Mouse (Mus musculus) kidney, adult 8-10 months (tissue): ENCODE measurements at regions not wholly inside any gene's neighbourhood (a gene's known extent, or its start where the extent isn't known, plus 50 kb on each side); places are given as distances from the start of the nearest gene placed in this dataset.

Experiments
- DNase-seq, 2 experiments: peaks; one replicate each; pipeline ENCODE4 v3.0.0; 2022

DNA sequence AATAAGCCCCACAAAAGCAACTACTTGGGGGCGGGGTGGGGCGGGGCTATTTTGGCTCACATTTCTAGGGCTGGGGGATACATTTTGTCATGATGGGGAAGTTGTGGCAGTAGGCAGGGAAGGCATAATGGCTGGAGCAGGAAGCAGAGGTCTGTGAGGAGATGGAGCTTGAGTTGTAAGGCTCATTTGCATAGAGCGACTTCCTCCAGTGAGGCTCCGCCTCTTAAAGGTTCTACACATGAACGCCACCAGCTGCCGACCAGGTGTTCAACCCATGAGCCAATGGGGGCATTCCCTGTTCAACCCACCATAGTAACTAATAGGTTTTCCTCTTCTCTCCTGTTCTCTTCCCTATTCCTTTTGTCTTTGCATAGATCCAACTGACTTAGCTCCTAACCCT lies 302.1 kb upstream of the 4931429L15Rik start:
- DNase-seq: no peak

- DNase-seq: no peak
Observed at GRCm38 (mm10) chr9:46610101-46611005, 290.6 kb upstream of the 4931429L15Rik start.

- DNase-seq: no peak
Observed at GRCm38 (mm10) chr9:46608695-46609094, 288.9 kb upstream of the 4931429L15Rik start.

- no peak for DNase-seq
Observed at GRCm38 (mm10) chr9:46600803-46601202, 281.0 kb upstream of the 4931429L15Rik start.

DNA sequence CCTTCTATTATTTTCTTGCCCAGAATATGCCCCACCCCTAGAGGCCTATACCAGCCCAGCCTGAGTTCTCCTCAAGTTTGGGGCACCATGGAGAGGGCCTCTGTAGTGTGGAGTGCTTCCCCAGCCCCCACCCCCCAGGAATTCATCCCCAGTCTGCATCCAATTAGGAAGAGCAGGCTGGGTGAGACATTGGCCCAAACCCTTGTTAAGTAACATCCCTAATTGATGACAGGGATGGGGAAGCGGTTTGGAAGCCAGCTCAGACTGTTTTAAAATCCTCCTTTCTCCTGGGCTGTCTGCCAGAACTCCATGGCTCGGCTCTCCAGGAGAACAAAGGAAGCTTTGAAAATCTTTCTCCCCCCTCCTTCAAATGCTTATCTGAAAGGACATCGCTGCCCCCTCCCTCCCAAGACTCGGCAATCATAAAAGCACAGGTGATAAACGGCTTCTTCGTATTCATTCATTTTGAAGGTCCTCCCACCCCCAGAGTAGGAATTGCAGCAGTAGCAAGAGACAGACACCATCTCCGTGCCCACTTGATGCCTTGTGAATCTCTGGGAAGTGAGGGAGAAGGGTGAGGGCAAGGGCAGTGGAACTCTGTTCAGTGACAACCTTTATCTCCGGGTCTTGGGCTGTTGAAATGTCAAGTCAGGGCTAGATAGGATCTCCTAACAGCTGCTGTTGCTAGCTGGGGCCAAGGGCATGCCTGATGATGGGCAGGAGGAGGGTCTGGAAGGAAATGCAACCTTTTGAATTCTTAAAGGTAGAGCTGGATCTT lies 280.3 kb upstream of the 4931429L15Rik start:
- no peak for DNase-seq

- DNase-seq: no peak
Observed at GRCm38 (mm10) chr9:46598518-46598917, 278.7 kb upstream of the 4931429L15Rik start.

DNA sequence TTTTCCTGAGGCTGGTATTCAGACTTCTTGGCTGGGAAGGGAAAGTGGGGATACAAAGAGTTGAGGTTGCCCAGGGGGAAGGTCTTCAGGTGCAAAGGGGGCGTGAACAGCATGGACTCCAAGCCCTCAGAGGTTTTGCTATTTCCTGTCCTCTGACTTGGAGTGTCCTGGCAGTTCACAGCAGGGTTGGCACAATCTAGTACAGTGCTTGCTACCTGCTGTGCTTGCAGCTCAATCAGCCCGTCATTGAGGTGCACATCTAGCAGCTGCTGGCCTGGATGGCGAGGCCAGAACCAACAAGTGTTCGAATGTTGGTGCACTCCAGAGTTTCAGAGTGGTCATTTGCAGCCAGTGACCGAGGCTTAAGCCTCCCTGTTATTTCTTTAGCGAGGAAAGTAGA lies 273.7 kb upstream of the 4931429L15Rik start:
- no peak for DNase-seq

GRCm38 (mm10) chr9:46592908-46593307 lies 273.1 kb upstream of the 4931429L15Rik start:
- no peak for DNase-seq

GRCm38 (mm10) chr9:46586818-46587217 lies 267.0 kb upstream of the 4931429L15Rik start:
- no peak for DNase-seq

DNA sequence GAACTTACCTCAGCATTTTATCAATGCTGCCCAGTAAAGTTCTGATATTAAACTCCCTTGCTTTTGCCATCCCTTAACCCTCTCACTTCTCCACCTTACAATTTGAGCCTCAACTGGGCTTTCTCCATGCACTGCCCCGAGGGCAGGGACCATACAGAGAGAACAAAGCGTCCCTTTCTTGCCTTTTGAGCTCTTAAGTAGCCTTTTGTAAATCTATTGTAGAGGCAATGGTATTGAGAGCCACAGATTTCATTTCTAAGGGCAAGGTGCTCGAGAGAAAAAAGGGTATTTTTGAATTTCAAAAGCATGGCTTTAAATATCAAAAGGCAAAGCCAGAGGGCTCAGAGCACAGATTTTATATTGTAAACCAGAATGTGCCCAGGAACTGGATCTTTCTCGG lies 262.1 kb upstream of the 4931429L15Rik start:
- no peak for DNase-seq

DNA sequence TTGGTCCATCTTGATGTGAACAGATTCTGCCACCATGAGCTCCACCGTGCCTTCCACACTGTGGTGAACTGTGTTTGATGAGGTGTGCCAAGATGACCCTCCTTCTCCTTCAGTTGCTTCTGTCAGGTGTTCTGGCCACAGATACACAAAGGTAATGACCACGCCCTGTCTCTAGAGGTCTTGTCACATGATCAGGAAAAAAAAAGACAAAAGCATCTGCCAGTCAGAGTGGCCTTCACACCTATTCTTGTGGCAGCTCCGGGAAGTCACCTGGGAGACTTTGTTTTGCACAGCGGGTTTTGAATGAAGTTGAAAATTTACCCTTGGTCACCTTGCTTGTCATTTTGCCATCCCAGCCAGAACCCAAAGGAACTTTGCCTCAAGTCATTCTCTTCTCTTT lies 242.5 kb upstream of the 4931429L15Rik start:
- no peak for DNase-seq

DNA sequence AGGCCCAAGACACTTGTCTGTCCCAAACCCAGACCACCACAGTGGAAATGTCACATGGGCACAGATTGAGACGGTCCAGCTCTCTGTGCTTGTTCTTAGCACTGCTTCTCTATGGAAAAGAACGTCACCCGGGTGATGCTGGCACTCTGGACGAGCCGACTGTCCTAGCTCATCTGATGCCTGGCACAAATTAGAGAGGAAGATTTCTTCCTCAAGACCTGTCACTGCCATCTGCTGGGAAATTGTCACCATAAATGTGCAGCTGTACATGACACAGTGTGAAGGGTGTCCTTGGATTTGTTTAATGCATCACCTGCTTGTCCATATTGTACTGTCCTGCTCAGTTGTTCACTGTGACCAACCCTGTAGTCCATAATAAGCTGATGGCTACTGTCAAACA lies 238.7 kb upstream of the 4931429L15Rik start:
- no peak for DNase-seq

DNA sequence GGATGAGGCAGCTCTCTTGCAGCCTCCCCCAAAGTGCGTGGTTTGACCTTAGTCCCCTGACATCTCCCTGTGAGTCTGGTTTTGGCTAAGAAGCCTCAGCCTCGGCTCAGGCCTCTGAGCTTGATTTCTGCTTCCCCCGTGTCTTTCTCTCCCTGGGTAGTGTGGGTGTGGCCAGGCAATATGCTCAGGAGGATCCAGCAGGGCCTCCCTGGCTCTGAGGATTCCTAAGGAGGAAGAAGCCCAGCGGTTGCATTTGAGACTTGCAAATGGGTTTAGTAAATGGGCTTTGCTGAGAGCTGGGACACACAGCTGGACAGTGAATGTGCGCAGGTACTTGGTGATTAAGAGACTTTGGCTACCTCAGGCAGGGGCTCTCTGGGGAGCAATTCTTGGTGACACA lies 238.0 kb upstream of the 4931429L15Rik start:
- no peak for DNase-seq

DNA sequence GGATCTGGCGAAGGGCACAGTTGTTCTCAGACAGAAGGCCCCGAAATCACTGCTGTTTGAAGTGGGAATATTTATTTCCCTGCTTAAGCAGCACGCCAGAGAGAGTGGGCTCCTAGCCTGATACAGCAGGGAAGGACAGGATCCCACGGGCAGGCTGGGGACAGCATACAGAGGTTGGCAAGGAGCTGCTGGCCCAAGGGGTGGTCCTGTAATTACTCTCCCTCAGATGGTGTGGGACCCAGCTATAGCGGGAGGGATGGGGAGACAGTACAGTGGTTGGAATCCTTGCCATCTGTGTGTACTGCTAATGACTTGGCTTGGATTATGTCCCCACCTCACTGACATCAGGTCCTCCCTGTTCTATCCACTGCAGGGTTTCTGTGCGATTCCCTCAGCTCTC lies 235.4 kb upstream of the 4931429L15Rik start:
- DNase-seq: no peak

GRCm38 (mm10) chr9:46554586-46555152 lies 234.9 kb upstream of the 4931429L15Rik start:
- no peak for DNase-seq

DNA sequence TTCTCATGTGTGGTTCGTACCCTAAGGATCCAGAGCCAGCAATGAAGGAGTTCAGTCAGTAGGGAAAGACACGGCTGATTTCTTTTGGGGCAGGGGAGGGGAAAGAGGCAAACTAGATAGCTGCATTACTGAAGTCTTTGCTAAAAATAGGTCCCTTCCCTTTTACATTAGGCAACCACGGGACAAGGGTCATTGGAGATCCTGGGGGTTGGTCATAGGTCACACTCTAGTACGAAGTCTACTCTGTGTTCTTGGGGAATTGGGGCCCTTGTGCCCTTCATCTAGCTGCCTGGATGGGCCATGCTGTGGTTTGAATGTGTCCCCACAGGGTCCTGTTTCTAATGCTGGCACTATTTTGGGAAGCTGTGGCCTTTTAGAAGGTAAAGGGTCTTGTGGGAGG lies 229.6 kb upstream of the 4931429L15Rik start:
- peak; percentile 22 to 41 for DNase-seq

DNA sequence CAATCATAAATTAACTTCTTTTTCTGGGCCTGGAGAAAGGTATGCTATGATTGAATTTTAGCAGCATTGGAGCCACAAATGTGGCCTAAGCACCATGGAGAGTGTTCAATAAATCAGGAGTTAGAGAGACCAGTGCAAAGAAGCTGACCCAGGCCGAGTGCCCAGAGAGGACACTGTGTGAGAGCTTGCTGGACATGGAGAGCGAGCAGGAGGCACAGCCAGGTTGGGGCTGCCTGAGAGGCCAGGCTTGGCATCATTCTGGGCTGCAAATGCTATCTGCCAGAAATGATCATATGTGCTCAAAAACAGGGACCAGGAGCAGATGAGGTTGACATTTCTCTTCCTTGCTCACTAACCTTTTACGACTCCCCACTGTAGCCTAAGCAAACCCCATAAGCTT lies 224.5 kb upstream of the 4931429L15Rik start:
- no peak for DNase-seq

DNA sequence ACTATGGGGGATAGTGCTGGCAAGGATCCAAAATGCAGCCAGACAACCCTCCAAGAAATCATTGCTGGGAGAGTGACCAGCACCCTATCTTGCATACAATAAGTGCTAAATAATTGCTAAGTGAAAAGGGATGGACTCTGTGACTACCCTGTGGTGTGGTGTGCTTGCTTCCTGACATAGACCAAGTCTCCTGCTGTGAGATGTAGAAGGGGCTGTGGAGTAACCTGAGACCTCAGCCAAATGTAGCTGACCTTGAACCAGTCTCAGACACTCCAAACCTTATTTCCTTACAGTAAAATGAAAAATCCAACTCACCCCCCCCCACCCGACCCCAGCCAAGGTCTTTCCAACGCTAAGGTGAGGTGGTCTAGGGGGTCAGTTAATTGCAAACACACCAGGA lies 221.2 kb upstream of the 4931429L15Rik start:
- DNase-seq: no peak

- no peak for DNase-seq
Observed at GRCm38 (mm10) chr9:46538616-46539015, 218.8 kb upstream of the 4931429L15Rik start.

GRCm38 (mm10) chr9:46516401-46517130 lies 196.8 kb upstream of the 4931429L15Rik start:
- no peak for DNase-seq

DNA sequence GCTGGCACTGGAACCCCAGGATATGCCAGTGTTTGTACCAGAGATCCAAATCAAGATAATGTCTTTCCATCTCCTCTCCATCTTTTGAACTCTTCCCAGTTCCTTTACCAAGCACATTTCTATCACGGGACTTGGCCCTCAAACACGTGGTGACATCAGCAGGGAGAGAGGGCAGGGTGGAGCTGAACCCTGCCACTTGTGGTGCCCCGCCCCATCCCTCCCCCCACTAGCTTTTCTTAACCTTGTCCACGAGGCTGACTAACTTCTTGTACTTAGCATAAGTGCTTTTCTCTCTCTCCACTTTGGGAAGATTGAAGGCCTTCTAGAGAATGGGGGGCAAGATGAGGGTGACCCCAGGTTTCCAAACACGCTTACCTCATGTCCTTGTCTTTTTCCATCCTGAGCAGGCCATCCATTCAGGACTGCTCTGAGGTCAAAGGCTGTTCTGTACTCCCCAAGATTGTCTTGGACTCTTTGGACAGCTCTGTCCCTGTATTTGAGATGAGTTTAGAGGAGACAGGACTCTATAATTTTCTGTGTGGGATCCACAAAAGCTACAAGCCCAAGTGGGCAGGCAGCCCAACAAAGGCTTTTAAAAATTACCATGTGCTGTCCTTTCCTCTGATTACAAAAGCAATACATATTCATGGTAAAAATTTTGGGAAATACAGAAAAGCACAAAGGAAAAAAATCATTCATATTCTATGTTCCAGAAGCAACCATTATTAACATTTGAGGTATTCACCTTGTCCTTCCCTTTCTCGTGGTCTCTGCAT lies 192.7 kb upstream of the 4931429L15Rik start:
- DNase-seq: no peak

DNA sequence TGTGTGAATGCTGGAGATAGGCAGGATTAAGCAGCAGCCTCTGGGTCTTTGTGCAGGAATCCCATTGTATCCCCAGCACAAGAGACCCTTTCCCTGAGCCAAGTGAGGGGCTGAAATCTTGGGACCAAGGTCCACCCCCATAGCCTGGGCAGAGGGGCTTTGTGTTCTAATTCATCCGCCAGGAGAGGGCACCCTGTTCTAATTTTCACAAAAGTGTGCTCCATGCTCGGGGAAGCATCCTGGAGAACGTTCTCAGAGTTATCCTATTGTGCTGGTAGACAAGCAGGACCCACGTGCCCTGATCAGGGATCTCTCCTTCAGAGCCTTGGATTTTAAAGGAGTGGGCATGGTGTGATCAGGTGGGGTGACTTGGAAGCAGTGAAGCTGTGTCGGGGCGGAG lies 191.5 kb upstream of the 4931429L15Rik start:
- DNase-seq: no peak
